Mouse (Mus musculus): Measurements from ENCODE around the gene Sult2b1. TPM values are rescaled to one million over a fixed set of nuclear protein-coding genes. Genes with fewer than 3 reads are reported as not detected.

Gene Sult2b1
- polyA plus RNA-seq, 1 experiment from 2014 or later: 1.5 TPM

DNA sequence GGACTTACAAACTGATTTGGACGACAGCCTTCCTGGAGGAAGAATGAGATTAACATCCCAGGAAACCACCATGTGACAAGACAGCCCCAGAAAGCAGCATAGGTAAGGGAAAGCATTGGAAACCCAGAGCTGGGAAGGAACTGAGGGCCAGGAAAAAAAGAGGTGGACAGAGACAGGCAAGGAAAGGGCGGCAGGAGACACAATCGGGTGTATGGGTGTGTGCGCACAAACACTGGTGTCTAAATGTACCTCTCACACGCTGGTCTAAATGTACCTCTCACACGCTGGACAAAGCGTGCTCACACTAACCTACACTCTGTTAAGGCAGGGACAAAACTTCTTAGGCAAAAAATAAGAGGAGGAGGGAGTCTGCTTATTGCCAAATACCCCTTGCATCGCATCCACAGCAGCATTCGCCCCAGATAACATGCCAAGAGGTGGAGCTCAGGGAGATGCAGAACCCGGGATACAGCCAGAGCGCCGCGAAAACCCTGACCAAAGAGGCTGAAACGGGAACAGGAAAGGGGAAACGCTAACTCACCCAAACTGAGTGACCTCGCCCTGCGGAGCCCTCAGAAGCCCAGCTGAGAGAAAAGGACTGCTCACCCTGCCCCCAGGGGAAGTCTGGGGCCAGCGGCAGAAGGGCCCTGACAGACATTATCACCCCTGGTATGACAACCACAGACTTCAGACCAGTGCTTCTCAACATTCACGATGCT lies 68.6 kb downstream of the Sult2b1 start:
- Histone ChIP-seq H3K4me3 (ENCODE audit: low read depth, low read length) (peak overlapping the region; percentile 69), H3K4me1 (ENCODE audit: control insufficient read depth, insufficient read depth, low read length) (peaks cover 41% of the 10 kb centered on the region)
- 83% methylated on average over 19 of the region's 19 CpGs for WGBS

DNA sequence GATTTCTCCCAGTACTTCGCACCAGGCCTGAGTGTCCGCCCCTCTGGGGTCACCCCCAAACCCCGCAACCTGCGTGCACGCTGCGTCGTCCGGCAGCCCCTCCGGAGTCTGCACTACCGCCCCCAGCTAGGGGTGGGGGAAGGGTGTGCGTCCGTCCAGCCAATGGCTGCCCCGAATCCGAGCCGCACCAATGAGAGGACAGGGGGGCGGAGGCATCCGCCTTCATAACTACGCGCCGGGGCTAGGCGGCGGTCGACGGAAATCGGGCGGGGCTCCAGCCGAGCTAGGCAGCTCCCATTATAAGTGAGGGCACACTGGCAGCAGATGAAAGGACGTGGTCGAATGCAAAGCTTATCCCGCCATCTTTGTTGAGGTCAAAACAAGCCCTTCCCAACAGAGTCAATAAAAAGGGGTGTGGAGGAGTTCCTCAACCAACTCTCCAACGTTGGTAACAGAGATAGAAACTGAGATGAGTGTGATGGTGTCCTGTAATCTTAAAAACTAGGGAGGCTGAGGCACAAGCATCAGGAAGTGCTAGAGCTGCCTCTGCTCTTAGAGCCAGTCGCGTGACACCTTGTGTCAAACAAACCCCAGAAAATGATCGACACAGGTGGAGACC lies 69.3 kb downstream of the Sult2b1 start, which contains the start of gene Rpl18:
TSS of gene Rpl18 (plus strand) at position 368 of the 619 bp plus-strand sequence.
- H3K4me2 ChIP-seq: peak within 1 kb of the TSS; percentile 93
- H3K9me3 ChIP-seq (ENCODE audit: control insufficient read depth, low read length): no peaks in the 10 kb centered on the region
- no peak within 1 kb of the TSS for H3K27ac ChIP-seq (ENCODE audit: low read depth, low read length)
- peak; percentile 93 for ATAC-seq (ENCODE audit: low FRiP score)
- peak; percentile 98 for DNase-seq (ENCODE audit: low spot score, missing footprints)
- H3K36me3 ChIP-seq (ENCODE audit: control insufficient read depth, insufficient read depth, low read length): peaks cover 33% of the 10 kb centered on the region
- peak within 1 kb of the TSS; percentile 69 for H3K4me3 ChIP-seq (ENCODE audit: low read depth, low read length)
- H3K9ac ChIP-seq (ENCODE audit: low read length): peak within 1 kb of the TSS; percentile 74
- 8% methylated on average over 34 of the region's 34 CpGs for WGBS
- peaks cover 41% of the 10 kb centered on the region for H3K4me1 ChIP-seq (ENCODE audit: control insufficient read depth, insufficient read depth, low read length)
- no peaks in the 10 kb centered on the region for H3K27me3 ChIP-seq (ENCODE audit: control insufficient read depth, insufficient read depth, low read length)

More for the DNA sequence above, 68.6 kb downstream of the Sult2b1 start:
- DNase-seq (ENCODE audit: low spot score, missing footprints) (no peak), ATAC-seq (ENCODE audit: low FRiP score) (no peak)
- no peaks in the 10 kb centered on the region for H3K27me3 ChIP-seq (ENCODE audit: control insufficient read depth, insufficient read depth, low read length)
- H3K36me3 ChIP-seq (ENCODE audit: control insufficient read depth, insufficient read depth, low read length): peaks cover 30% of the 10 kb centered on the region
- peak overlapping the region; percentile 39 for H3K9ac ChIP-seq (ENCODE audit: low read length)
- H3K4me2 ChIP-seq: peak overlapping the region; percentile 93
- H3K27ac ChIP-seq (ENCODE audit: low read depth, low read length): no peak overlapping the region
- no peaks in the 10 kb centered on the region for H3K9me3 ChIP-seq (ENCODE audit: control insufficient read depth, low read length)

- H3K27ac ChIP-seq (ENCODE audit: low read depth, low read length): no peak overlapping the region
- 11% methylated on average over 14 of the region's 14 CpGs for WGBS
- no peaks in the 10 kb centered on the region for H3K27me3 ChIP-seq (ENCODE audit: control insufficient read depth, insufficient read depth, low read length)
- no peaks in the 10 kb centered on the region for H3K9me3 ChIP-seq (ENCODE audit: control insufficient read depth, low read length)
- peaks cover 41% of the 10 kb centered on the region for H3K4me1 ChIP-seq (ENCODE audit: control insufficient read depth, insufficient read depth, low read length)
- H3K4me2 ChIP-seq: peak overlapping the region; percentile 93
- ATAC-seq (ENCODE audit: low FRiP score) (peak; percentile 53), DNase-seq (ENCODE audit: low spot score, missing footprints) (no peak)
- peak overlapping the region; percentile 69 for H3K4me3 ChIP-seq (ENCODE audit: low read depth, low read length)
- peak overlapping the region; percentile 74 for H3K9ac ChIP-seq (ENCODE audit: low read length)
- H3K36me3 ChIP-seq (ENCODE audit: control insufficient read depth, insufficient read depth, low read length): peaks cover 29% of the 10 kb centered on the region
These were observed 69.8 kb downstream of the Sult2b1 start for GRCm38 (mm10) chr7:45714630-45715089.

GRCm38 (mm10) chr7:45713881-45714520 lies 70.5 kb downstream of the Sult2b1 start:
- Histone ChIP-seq H3K27ac (ENCODE audit: low read depth, low read length) (no peak overlapping the region), H3K9ac (ENCODE audit: low read length) (no peak overlapping the region), H3K4me2 (peak overlapping the region; percentile 93), H3K4me1 (ENCODE audit: control insufficient read depth, insufficient read depth, low read length) (peaks cover 41% of the 10 kb centered on the region), H3K4me3 (ENCODE audit: low read depth, low read length) (peak overlapping the region; percentile 69), H3K36me3 (ENCODE audit: control insufficient read depth, insufficient read depth, low read length) (peaks cover 25% of the 10 kb centered on the region), H3K27me3 (ENCODE audit: control insufficient read depth, insufficient read depth, low read length) (no peaks in the 10 kb centered on the region), H3K9me3 (ENCODE audit: control insufficient read depth, low read length) (no peaks in the 10 kb centered on the region)
- DNase-seq (ENCODE audit: low spot score, missing footprints) (no peak), ATAC-seq (ENCODE audit: low FRiP score) (no peak)
- WGBS: 87% methylated on average over 6 of the region's 6 CpGs

DNA sequence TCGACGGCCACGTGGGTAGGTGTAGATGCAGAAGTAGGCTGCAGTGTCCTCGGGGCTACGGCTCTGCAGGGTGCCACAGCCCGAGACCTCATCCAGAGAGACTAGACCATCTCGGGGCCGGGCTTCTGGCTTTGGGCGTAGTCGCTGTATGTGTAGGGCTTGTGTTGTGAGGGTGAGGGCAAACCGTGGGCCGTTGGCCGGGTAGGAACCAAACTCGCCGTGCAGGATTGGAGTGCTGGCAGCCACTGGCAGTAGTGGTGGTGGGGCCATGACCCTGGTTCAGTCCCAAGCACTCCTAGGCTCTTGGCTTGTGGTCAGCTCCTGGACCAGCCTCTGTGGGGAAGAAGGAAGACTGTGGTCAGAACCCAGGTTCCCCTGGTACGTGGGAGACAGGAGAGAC lies 71.1 kb downstream of the Sult2b1 start:
- peaks cover 43% of the 10 kb centered on the region for H3K4me1 ChIP-seq (ENCODE audit: control insufficient read depth, insufficient read depth, low read length)
- no peak for DNase-seq (ENCODE audit: low spot score, missing footprints)
- WGBS: 94% methylated on average over 16 of the region's 16 CpGs

DNA sequence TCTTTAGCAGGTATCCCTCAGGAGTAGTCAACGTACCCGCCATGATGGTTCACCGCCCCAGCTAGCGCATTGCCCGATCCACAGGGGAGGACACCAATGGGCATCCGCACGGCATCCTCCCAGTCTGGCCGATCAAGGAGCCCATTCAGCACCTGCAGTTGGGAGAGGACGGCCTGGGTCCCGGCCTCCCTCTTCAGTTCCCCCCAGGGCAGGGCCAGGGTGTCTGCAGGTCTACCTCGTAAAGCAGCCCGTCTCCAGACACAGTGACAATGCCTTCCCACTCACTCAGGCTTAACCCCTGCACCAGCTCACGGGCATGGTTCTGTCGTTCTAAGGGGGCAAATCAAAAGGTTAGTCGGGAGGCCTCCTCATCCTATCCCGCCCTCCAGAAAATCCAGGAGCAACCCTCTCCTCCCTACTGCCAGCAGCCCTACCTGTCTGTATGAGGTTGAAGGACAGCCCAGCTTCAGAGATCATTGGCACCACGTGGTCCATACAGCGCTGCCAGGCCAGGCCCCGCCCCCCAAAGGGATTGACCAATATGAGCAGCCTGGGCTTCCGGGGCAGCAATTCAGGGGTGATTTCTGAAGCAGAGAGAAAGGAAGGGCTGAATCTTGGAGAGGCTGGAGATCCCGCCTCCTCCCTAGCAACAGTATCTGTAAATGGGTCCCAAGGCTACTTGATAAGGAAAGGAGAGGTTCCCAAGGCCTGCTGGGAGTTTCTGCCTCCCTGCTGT lies 72.3 kb downstream of the Sult2b1 start:
- Histone ChIP-seq H3K27me3 (ENCODE audit: control insufficient read depth, insufficient read depth, low read length) (no peaks in the 10 kb centered on the region), H3K9ac (ENCODE audit: low read length) (no peak overlapping the region), H3K9me3 (ENCODE audit: control insufficient read depth, low read length) (no peaks in the 10 kb centered on the region), H3K4me2 (no peak overlapping the region), H3K4me3 (ENCODE audit: low read depth, low read length) (no peak overlapping the region), H3K27ac (ENCODE audit: low read depth, low read length) (no peak overlapping the region), H3K4me1 (ENCODE audit: control insufficient read depth, insufficient read depth, low read length) (peaks cover 54% of the 10 kb centered on the region), H3K36me3 (ENCODE audit: control insufficient read depth, insufficient read depth, low read length) (peaks cover 25% of the 10 kb centered on the region)
- WGBS: 86% methylated on average over 20 of the region's 21 CpGs
- DNase-seq (ENCODE audit: low spot score, missing footprints): no peak
- no peak for ATAC-seq (ENCODE audit: low FRiP score)

More for the DNA sequence above, 71.1 kb downstream of the Sult2b1 start:
- Histone ChIP-seq H3K27me3 (ENCODE audit: control insufficient read depth, insufficient read depth, low read length) (no peaks in the 10 kb centered on the region), H3K27ac (ENCODE audit: low read depth, low read length) (no peak overlapping the region), H3K4me3 (ENCODE audit: low read depth, low read length) (no peak overlapping the region), H3K36me3 (ENCODE audit: control insufficient read depth, insufficient read depth, low read length) (peaks cover 25% of the 10 kb centered on the region), H3K9me3 (ENCODE audit: control insufficient read depth, low read length) (no peaks in the 10 kb centered on the region), H3K4me2 (no peak overlapping the region), H3K9ac (ENCODE audit: low read length) (no peak overlapping the region)
- no peak for ATAC-seq (ENCODE audit: low FRiP score)

- no peak overlapping the region for H3K27ac ChIP-seq (ENCODE audit: low read depth, low read length)
- ATAC-seq (ENCODE audit: low FRiP score): no peak
- no peak for DNase-seq (ENCODE audit: low spot score, missing footprints)
- H3K4me2 ChIP-seq: no peak overlapping the region
- no peak overlapping the region for H3K4me3 ChIP-seq (ENCODE audit: low read depth, low read length)
- no peak overlapping the region for H3K9ac ChIP-seq (ENCODE audit: low read length)
- 92% methylated on average over 24 of the region's 24 CpGs for WGBS
- peaks cover 25% of the 10 kb centered on the region for H3K36me3 ChIP-seq (ENCODE audit: control insufficient read depth, insufficient read depth, low read length)
- no peaks in the 10 kb centered on the region for H3K27me3 ChIP-seq (ENCODE audit: control insufficient read depth, insufficient read depth, low read length)
- no peaks in the 10 kb centered on the region for H3K9me3 ChIP-seq (ENCODE audit: control insufficient read depth, low read length)
- peaks cover 55% of the 10 kb centered on the region for H3K4me1 ChIP-seq (ENCODE audit: control insufficient read depth, insufficient read depth, low read length)
These were observed 73.0 kb downstream of the Sult2b1 start for GRCm38 (mm10) chr7:45711316-45712021.

GRCm38 (mm10) chr7:45710477-45711191 lies 73.8 kb downstream of the Sult2b1 start:
- Histone ChIP-seq H3K27ac (ENCODE audit: low read depth, low read length) (no peak overlapping the region), H3K36me3 (ENCODE audit: control insufficient read depth, insufficient read depth, low read length) (peaks cover 25% of the 10 kb centered on the region), H3K4me2 (no peak overlapping the region), H3K9ac (ENCODE audit: low read length) (no peak overlapping the region), H3K27me3 (ENCODE audit: control insufficient read depth, insufficient read depth, low read length) (no peaks in the 10 kb centered on the region), H3K4me3 (ENCODE audit: low read depth, low read length) (no peak overlapping the region), H3K9me3 (ENCODE audit: control insufficient read depth, low read length) (no peaks in the 10 kb centered on the region), H3K4me1 (ENCODE audit: control insufficient read depth, insufficient read depth, low read length) (peaks cover 55% of the 10 kb centered on the region)
- DNase-seq (ENCODE audit: low spot score, missing footprints) (no peak), ATAC-seq (ENCODE audit: low FRiP score) (no peak)
- WGBS: 94% methylated on average over 20 of the region's 20 CpGs
